Mouse (Mus musculus) ZHBTc4 (cell line): ENCODE measurements at regions not wholly inside any gene's neighbourhood (a gene's known extent, or its start where the extent isn't known, plus 50 kb on each side); places are given as distances from the start of the nearest gene placed in this dataset.

Experiments
- DNase-seq: peaks from one replicate; pipeline ENCODE4 v3.0.0-alpha.2; 2011; ENCODE audit warnings: low read depth, low spot score

- DNase-seq, result no peak
Measured at GRCm38 (mm10) chr6:7473730-7474129, 80.9 kb upstream of the Tac1 start.

GRCm38 (mm10) chr6:7476907-7477306 lies 77.8 kb upstream of the Tac1 start:
- DNase-seq, result no peak

GRCm38 (mm10) chr6:7494299-7494698 lies 60.4 kb upstream of the Tac1 start:
- DNase-seq, result no peak

GRCm38 (mm10) chr6:7496766-7497165 lies 57.9 kb upstream of the Tac1 start:
- no peak for DNase-seq
